Mouse (Mus musculus): ENCODE measurements around the gene Gab2.

GRCm38 (mm10) chr7:97358347-97358746 is 277.0 kb downstream of the Gab2 start:
- TF ChIP-seq POLR2A (IDR thresholded peaks at IDR 0.05; ENCODE audit: low read depth, low read length) (no peak), CTCF (conservative IDR thresholded peaks at IDR 0.05; ENCODE audit: insufficient read depth, insufficient read length, low read depth, low read length) (no peak)

All from kidney, adult 2 months (tissue).